Mouse (Mus musculus) gastrocnemius, postnatal 14 days (tissue): ENCODE data around the gene Pgap3. TPM values are rescaled to one million over a fixed set of nuclear protein-coding genes. Genes with fewer than 3 reads are reported as not detected.

ENCODE experiments used
- DNase-seq: peaks from one replicate; pipeline ENCODE4 v3.0.0; 2021; ENCODE audit warnings: mixed read lengths
- intact Hi-C: fragments of 180-260 bp; cut with DNase I; formaldehyde crosslinking; loops from one replicate; pipeline ENCODE4 v1.15.1; 2025; ENCODE audit warnings: low total_unique reads
- total RNA-seq, 2 experiments: library from RNA; stranded (reverse); gene quantifications; 2 replicates each; pipeline ENCODE4 v1.2.3; 2021

The Pgap3 gene
- total RNA-seq, 2 experiments from 2014 or later: 2.2 to 2.9 TPM

- DNase-seq: no peak
- intact Hi-C loops: no loop called here
These were observed 13.9 kb upstream of the Pgap3 start for GRCm38 (mm10) chr11:98414162-98414561.

- intact Hi-C loops: no loop called here
- DNase-seq: no peak
These were observed 13.4 kb upstream of the Pgap3 start for GRCm38 (mm10) chr11:98413731-98414130.

- no peak for DNase-seq
- intact Hi-C loops: no loop called here
These were observed 12.6 kb upstream of the Pgap3 start for GRCm38 (mm10) chr11:98412797-98413301.

- peak; percentile 78 for DNase-seq
- intact Hi-C loops: no loop called here
These were observed 12.0 kb upstream of the Pgap3 start, which contains the start of gene Erbb2 for GRCm38 (mm10) chr11:98412273-98412796. TSS of gene Erbb2 (plus strand) at chr11:98412470.

GRCm38 (mm10) chr11:98409341-98409822, 9.1 kb upstream of the Pgap3 start:
- no peak for DNase-seq

GRCm38 (mm10) chr11:98408872-98409271, 8.6 kb upstream of the Pgap3 start:
- intact Hi-C loops: no loop called here
- DNase-seq: no peak

More at GRCm38 (mm10) chr11:98409341-98409822, 9.1 kb upstream of the Pgap3 start:
- intact Hi-C loops: no loop called here

GRCm38 (mm10) chr11:98406621-98407020, 6.3 kb upstream of the Pgap3 start:
- no peak for DNase-seq
- intact Hi-C loops: no loop called here

- DNase-seq: no peak
- intact Hi-C loops: no loop called here
These were observed 526 bp upstream of the Pgap3 start for GRCm38 (mm10) chr11:98400816-98401215.

- no peak for DNase-seq
- intact Hi-C loops: no loop called here
These were observed 2.3 kb downstream of the Pgap3 start for GRCm38 (mm10) chr11:98397946-98398345.

- intact Hi-C loops: no loop called here
- DNase-seq: peak; percentile 12
These were observed 5.2 kb downstream of the Pgap3 start for GRCm38 (mm10) chr11:98395041-98395440.

- no peak for DNase-seq
- intact Hi-C loops: no loop called here
These were observed 6.0 kb downstream of the Pgap3 start for GRCm38 (mm10) chr11:98394301-98394700.

GRCm38 (mm10) chr11:98393317-98393716, 7.0 kb downstream of the Pgap3 start:
- DNase-seq: no peak
- intact Hi-C loops: no loop called here

GRCm38 (mm10) chr11:98392645-98393044, 7.6 kb downstream of the Pgap3 start:
- no peak for DNase-seq

GRCm38 (mm10) chr11:98392034-98392433, 8.3 kb downstream of the Pgap3 start:
- no peak for DNase-seq
- intact Hi-C loops: no loop called here

More at GRCm38 (mm10) chr11:98392645-98393044, 7.6 kb downstream of the Pgap3 start:
- intact Hi-C loops: no loop called here

- no peak for DNase-seq
- intact Hi-C loops: no loop called here
These were observed 10.1 kb downstream of the Pgap3 start for GRCm38 (mm10) chr11:98390141-98390540.

GRCm38 (mm10) chr11:98389221-98389780, 11.0 kb downstream of the Pgap3 start:
- no peak for DNase-seq
- intact Hi-C loops: loop anchor here (5.0 kb wide), 1 partner anchor 42 kb away; the partner anchor contains the start of gene Ppp1r1b

GRCm38 (mm10) chr11:98388282-98388681, 12.0 kb downstream of the Pgap3 start:
- intact Hi-C loops: loop anchor here (5.0 kb wide), 1 partner anchor 41 kb away; the partner anchor contains the start of gene Ppp1r1b
- DNase-seq: no peak

- intact Hi-C loops: loop anchor here (5.0 kb wide), 1 partner anchor 40 kb away; the partner anchor contains the start of gene Ppp1r1b
- DNase-seq: no peak
These were observed 13.2 kb downstream of the Pgap3 start for GRCm38 (mm10) chr11:98387056-98387577.

- intact Hi-C loops: loop anchor here (5.0 kb wide), 1 partner anchor 39 kb away; the partner anchor contains the start of gene Ppp1r1b
- DNase-seq: no peak
These were observed 13.7 kb downstream of the Pgap3 start for GRCm38 (mm10) chr11:98386596-98386995.
